Mouse (Mus musculus) kidney, embryonic 15.5 days (tissue): ENCODE results near the gene Rad51ap2. TPM values are rescaled to one million over a fixed set of nuclear protein-coding genes. Genes with fewer than 3 reads are reported as not detected.

Source experiments
- ATAC-seq: fragments of 200-750 bp; cut with Nextera tagmentation; replicated peaks from 2 replicates; pipeline ENCODE4 v1.8.0; 2017; ENCODE audit warnings: moderate TSS enrichment; ENCODE audit not compliant: low FRiP score
- H3K27ac ChIP-seq: fragments of 300-500 bp; sonication (generic); 2 replicates; pipeline ENCODE4 v1.5.1; 2015; ENCODE audit warnings: mild to moderate bottlenecking, inconsistent platforms
- H3K27me3 ChIP-seq: fragments of 300-500 bp; sonication (generic); 2 replicates; pipeline ENCODE4 v1.6.1; 2015; ENCODE audit warnings: inconsistent platforms
- H3K36me3 ChIP-seq: fragments of 300-500 bp; sonication (generic); 2 replicates; pipeline ENCODE4 v1.6.1; 2015; ENCODE audit warnings: inconsistent platforms
- H3K4me1 ChIP-seq: fragments of 300-500 bp; sonication (generic); 2 replicates; pipeline ENCODE4 v1.6.1; 2015; ENCODE audit warnings: inconsistent platforms
- H3K4me2 ChIP-seq: fragments of 300-500 bp; sonication (generic); 2 replicates; pipeline ENCODE4 v1.6.1; 2015; ENCODE audit warnings: moderate library complexity, mild to moderate bottlenecking, inconsistent platforms
- H3K4me3 ChIP-seq: fragments of 300-500 bp; sonication (generic); replicated peaks from 2 replicates; pipeline ENCODE4 v1.5.1; 2015; ENCODE audit warnings: mild to moderate bottlenecking, inconsistent platforms
- H3K9ac ChIP-seq: fragments of 300-500 bp; sonication (generic); 2 replicates; pipeline ENCODE4 v1.6.1; 2015; ENCODE audit warnings: mild to moderate bottlenecking, inconsistent platforms
- H3K9me3 ChIP-seq: fragments of 300-500 bp; sonication (generic); replicated peaks from 2 replicates; pipeline ENCODE4 v1.6.1; 2016; ENCODE audit warnings: inconsistent platforms
- WGBS: fragments of 180-500 bp; shearing (Covaris S2); methylation state at CpG from one replicate; pipeline ENCODE4 v1.1.7; 2015; ENCODE audit warnings: mixed read lengths; 5-methylcytosine and 5-hydroxymethylcytosine counted together
- polyA plus RNA-seq: library from polyadenylated mRNA; unstranded; fragments of >200 nt; fragmentation: Nextera tagmentation; extraction: Ambion mirVana; gene quantifications from 2 replicates; pipeline ENCODE4 v1.2.1, GENCODE M21; 2015

The Rad51ap2 gene
- 0.06 and 0.10 TPM in 2 replicates for polyA plus RNA-seq

DNA sequence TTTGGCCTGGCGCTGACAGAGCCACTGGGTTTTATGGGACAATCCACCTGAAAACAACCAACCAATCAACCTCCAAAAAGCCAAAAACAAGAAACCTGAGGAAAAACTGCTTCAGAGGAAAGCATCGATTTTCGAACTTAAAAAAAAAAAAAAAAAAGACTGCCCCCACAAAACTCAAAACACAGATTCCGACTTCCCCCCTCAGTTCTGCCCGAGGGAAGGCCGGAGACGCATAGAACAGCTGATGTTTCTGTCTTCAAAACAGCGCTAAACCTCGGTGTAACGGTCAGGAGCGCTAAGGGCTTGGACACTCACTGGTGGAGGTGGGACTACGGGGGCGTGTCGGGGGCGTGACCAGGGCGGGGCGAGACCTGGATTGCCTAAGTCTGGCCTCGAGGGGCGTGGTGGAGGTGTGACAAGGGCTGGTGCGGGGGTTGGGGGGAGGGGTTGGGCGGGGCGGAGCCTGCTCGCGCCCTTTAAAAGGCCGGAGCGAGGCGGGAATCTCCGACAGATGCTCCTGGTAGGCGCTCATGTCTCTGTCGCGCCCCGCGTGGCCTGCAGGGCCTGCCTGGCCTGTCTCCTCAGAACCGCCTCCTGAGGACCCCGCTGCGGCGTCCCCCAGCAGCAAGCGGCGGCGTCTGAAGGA, at the start of gene Rad51ap2:
TSS of gene Rad51ap2 (plus strand) at position 531 of the 646 bp plus-strand sequence.
- Histone ChIP-seq H3K4me1 (peaks cover 6% of the 10 kb centered on the region; the same call in 1 of the 2 replicates), H3K27me3 (peaks cover 9% of the 10 kb centered on the region; the same call in 1 of the 2 replicates), H3K9ac (peak within 1 kb of the TSS; percentile 37), H3K9me3 (no peaks in the 10 kb centered on the region), H3K4me2 (peak within 1 kb of the TSS; percentile 83), H3K36me3 (no peaks in the 10 kb centered on the region), H3K27ac (no peak within 1 kb of the TSS), H3K4me3 (peak within 1 kb of the TSS; percentile 50)
- WGBS = under 1% methylated on average over 40 of the region's 40 CpGs
- ATAC-seq = peak; percentile 100

DNA sequence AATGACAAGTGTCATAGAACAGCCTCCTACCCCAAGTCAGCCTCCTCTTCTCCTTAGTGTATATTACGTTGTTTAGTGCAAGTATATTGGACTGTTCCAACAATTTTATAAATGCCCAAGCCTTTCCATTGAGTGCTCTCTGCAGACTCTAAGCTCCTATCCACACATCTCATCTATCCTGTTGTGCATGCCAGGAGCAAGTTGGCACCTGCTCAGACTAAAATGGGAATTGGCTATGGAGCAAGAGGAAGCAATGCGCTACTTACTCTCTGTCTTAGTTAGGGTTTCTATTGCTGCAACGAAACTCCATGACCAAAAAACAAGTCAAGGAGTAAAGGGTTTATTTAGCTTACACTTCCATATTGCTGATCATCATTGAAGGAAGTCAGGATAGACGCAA, 48.2 kb upstream of the Rad51ap2 start:
- H3K27ac ChIP-seq = no peak overlapping the region
- WGBS = 90% methylated on average over 4 of the region's 4 CpGs

DNA sequence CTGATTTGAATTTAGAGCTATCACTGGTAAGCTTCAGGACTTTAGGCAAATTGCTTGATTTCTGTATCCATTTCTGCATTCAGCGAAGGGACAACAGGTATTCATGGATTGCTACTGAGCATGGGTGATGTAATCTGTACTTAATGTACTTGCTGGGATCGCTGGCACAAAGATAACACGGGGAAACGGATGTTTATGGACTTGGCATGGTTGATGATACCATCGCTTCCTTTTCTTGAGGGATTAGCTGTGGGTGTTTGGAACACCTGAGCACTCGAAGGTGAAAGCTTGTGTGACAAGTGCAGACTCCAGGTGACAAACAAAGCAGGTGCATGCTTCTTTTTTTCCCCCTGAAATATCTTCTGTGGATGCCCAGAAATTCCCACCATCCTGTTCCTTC, 37.8 kb upstream of the Rad51ap2 start:
- Histone ChIP-seq H3K27ac (no peak overlapping the region), H3K4me1 (no peaks in the 10 kb centered on the region), H3K36me3 (no peaks in the 10 kb centered on the region), H3K9ac (no peak overlapping the region), H3K9me3 (no peaks in the 10 kb centered on the region), H3K27me3 (no peaks in the 10 kb centered on the region), H3K4me3 (no peak overlapping the region), H3K4me2 (no peak overlapping the region)
- 85% methylated on average over 6 of the region's 6 CpGs for WGBS
- ATAC-seq = no peak

More for the DNA sequence above, 48.2 kb upstream of the Rad51ap2 start:
- Histone ChIP-seq H3K36me3 (no peaks in the 10 kb centered on the region), H3K4me2 (no peak overlapping the region), H3K27me3 (no peaks in the 10 kb centered on the region), H3K9ac (no peak overlapping the region), H3K4me3 (no peak overlapping the region), H3K9me3 (no peaks in the 10 kb centered on the region), H3K4me1 (no peaks in the 10 kb centered on the region)
- ATAC-seq = no peak

DNA sequence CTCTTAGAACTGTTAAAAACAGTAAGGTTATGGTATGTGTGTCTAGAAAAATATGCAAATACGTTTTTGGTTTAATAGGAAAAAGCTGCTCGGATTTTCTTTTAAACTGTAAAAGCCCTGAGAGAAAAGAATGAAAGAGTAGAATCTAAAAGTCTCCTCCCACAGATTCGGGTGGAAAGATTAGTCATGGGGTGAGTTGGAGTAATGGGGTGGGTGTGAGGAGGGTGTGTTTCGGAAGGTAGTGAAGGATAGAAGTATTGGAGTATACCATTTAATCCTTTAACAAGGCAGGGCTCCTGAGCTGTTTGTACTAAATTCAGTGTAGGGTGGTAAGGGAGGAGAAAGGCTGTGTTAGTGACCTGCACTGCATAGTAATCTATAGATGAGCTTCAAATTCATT, 28.5 kb upstream of the Rad51ap2 start:
- H3K27me3 ChIP-seq = no peaks in the 10 kb centered on the region
- ATAC-seq = no peak
- H3K4me3 ChIP-seq = no peak overlapping the region
- no peak overlapping the region for H3K9ac ChIP-seq
- H3K4me1 ChIP-seq = no peaks in the 10 kb centered on the region
- no peaks in the 10 kb centered on the region for H3K9me3 ChIP-seq
- WGBS = 63% methylated on average over 4 of the region's 4 CpGs
- H3K36me3 ChIP-seq = no peaks in the 10 kb centered on the region
- no peak overlapping the region for H3K4me2 ChIP-seq
- no peak overlapping the region for H3K27ac ChIP-seq

DNA sequence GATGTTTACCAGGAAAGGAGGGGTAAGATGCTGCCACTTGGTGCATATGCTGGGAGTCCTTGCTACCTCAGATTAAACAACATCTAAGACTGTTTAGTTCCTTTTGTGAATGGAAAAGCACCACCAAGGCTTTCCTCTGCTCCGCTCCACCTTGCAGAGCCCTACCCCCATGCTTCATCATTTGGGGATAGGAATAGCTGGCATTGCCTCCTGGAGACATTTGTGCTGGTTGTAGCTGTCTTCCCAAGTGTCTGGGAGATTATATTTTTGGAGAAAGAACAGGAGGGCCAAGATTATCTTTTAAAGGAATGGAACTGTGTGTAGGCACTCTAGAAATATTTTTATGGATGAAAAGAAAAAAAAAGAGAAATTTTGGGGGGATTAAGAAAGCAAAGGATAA, 22.8 kb upstream of the Rad51ap2 start:
- Histone ChIP-seq H3K4me1 (peaks cover 20% of the 10 kb centered on the region), H3K9ac (no peak overlapping the region), H3K4me3 (no peak overlapping the region), H3K27me3 (peaks cover 42% of the 10 kb centered on the region), H3K4me2 (no peak overlapping the region), H3K27ac (no peak overlapping the region), H3K36me3 (no peaks in the 10 kb centered on the region), H3K9me3 (no peaks in the 10 kb centered on the region)
- ATAC-seq = no peak
- 93% methylated on average over 1 of the region's 1 CpGs for WGBS

DNA sequence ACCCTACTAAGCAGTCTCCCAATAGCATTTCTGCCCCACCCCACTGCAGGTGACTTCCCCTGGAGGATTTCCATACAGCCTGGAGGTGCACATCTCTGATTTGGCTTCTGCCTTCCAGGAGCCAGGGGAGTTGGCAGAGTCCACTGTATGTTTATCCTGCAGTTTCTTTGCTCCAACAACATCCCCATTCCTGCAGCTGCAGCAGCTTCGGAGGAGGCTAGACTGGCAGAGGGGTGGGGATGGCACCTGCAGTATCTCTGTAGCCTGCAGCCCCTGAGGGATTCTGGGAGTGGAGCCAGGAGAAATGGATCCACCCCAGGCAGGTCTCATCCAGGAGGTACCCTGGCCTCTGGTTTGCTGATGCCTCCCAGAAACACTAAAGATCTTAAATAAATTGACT, 22.2 kb upstream of the Rad51ap2 start:
- H3K27me3 ChIP-seq = peaks cover 46% of the 10 kb centered on the region
- WGBS = 42% methylated on average over 1 of the region's 1 CpGs
- no peak for ATAC-seq
- no peaks in the 10 kb centered on the region for H3K9me3 ChIP-seq
- H3K9ac ChIP-seq = no peak overlapping the region
- H3K4me2 ChIP-seq = no peak overlapping the region
- H3K36me3 ChIP-seq = no peaks in the 10 kb centered on the region
- peaks cover 20% of the 10 kb centered on the region for H3K4me1 ChIP-seq
- H3K27ac ChIP-seq = no peak overlapping the region
- H3K4me3 ChIP-seq = no peak overlapping the region

DNA sequence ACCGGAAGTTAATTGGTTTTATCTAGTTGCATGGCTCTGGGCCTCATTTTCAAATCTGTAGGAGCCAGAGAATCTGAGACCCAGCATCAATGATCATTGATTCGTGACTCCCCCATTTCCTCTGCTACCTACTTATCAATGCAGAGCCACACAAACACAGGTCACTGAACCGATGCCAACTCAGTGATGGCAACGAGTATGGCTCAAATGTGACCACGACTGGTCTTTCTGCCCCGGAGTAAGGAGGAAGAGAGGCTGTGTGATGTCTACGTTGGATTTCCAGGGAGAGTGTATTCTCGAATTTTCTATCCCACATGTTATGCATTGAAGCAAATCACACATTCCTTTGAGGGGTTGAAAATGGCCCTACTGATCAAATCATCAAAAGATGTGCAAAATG, 21.4 kb upstream of the Rad51ap2 start:
- Histone ChIP-seq H3K4me3 (no peak overlapping the region), H3K4me2 (no peak overlapping the region), H3K36me3 (no peaks in the 10 kb centered on the region), H3K9me3 (no peaks in the 10 kb centered on the region), H3K27me3 (peaks cover 46% of the 10 kb centered on the region), H3K4me1 (peaks cover 20% of the 10 kb centered on the region), H3K27ac (no peak overlapping the region), H3K9ac (no peak overlapping the region)
- 70% methylated on average over 8 of the region's 8 CpGs for WGBS
- ATAC-seq = no peak

DNA sequence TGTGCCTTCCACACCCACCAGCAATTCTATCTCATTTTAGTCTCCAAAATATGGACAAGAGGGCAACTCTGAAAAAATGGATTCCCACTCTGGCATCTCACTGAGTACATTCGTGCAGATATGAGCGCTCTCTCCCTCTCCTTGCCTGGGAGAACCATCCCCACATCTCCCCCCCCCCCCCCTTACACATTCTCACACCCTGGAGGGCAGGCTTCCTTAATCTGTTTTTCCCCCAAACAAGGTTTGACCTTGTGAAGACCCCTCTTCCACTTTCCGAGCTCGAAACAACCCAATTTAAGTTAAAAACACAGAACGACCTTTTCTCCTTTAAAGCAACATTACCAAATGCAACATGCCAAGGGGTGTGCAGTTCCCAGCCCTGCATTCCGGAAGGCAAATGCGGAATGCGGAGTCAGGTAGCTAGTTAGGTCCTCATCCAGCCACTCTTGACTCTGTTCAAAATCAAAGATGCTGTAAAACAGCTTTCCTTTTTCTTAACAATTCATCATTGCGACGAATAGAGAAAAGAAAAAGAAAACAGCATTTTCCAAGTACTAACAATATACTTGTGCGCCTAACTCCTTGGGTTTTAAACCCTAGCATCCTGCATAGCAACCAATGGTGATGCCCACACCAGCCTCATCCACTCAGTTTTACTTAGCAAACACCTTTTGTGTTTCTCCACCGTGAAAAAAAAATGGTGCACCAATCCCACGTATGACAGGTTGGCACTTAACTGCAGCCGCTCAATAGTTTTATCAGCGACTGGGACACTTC, 20.4 kb upstream of the Rad51ap2 start:
- H3K4me3 ChIP-seq = peak overlapping the region; percentile 45
- peak overlapping the region; percentile 33; the same call in 1 of the 2 replicates for H3K9ac ChIP-seq
- peaks cover 20% of the 10 kb centered on the region for H3K4me1 ChIP-seq
- no peak for ATAC-seq
- H3K36me3 ChIP-seq = no peaks in the 10 kb centered on the region
- 6% methylated on average over 15 of the region's 15 CpGs for WGBS
- peaks cover 46% of the 10 kb centered on the region for H3K27me3 ChIP-seq
- H3K4me2 ChIP-seq = peak overlapping the region; percentile 80
- no peak overlapping the region for H3K27ac ChIP-seq
- no peaks in the 10 kb centered on the region for H3K9me3 ChIP-seq

DNA sequence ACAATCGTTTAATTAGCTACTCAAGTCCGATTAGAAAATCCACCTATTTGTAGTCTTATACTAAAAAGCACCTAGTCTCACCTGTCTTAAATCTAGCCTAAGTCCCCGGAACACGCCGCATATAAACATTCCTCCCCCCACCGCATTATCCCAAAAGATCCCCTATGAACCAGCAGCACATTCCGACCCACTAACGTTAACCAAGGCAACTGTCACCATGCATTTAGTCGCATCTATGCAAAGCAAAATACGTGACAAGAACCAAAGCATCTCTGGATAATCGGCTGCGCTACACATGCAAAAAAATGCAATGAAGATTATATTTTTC, 19.9 kb upstream of the Rad51ap2 start:
- peak overlapping the region; percentile 80 for H3K4me2 ChIP-seq
- peak overlapping the region; percentile 45 for H3K4me3 ChIP-seq
- H3K4me1 ChIP-seq = peaks cover 20% of the 10 kb centered on the region
- no peak for ATAC-seq
- no peaks in the 10 kb centered on the region for H3K9me3 ChIP-seq
- H3K36me3 ChIP-seq = no peaks in the 10 kb centered on the region
- 5% methylated on average over 12 of the region's 12 CpGs for WGBS
- H3K27ac ChIP-seq = no peak overlapping the region
- peaks cover 46% of the 10 kb centered on the region for H3K27me3 ChIP-seq
- H3K9ac ChIP-seq = peak overlapping the region; percentile 33

DNA sequence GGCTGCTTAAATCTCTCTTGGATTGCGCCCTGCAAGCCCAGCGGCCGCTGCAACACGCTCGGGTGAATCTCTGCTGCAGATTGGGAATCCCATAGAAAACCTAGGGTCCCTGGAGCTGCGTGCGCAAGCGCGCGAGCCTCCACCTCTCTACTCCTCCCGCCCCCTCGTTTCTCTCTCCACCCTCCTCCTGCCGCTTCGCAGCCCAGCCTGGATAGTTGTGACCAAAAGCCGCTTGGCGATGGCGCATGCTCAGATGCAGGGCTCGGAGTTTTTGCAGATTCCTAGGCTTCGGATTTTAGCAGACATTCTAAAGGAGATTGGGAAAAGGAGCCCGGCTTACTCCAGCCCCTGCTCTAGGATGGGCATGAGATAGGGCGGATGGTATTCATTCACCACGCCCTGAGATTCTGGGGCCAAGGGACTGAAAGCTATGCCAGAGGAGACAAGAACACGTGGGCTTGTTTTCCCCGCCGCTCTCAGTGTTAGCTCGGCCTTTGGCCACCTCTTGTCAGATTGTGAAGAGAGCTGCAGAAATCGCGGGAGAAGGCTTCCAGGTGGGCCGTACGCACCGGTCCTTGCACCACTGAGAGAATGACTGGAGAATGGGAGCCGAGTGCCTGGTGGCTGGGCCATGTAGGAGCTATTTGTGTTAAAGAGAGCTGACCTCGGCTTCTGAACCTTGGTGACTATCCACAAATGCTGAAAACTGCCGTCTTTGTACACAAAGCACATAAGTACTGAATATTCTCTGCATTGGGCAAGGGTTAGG, 19.2 kb upstream of the Rad51ap2 start, which contains the start of gene Vsnl1:
TSS of gene Vsnl1 (minus strand) at position 117 of the 769 bp plus-strand sequence.
- Histone ChIP-seq H3K4me1 (peaks cover 20% of the 10 kb centered on the region), H3K9ac (peak within 1 kb of the TSS; percentile 33), H3K36me3 (no peaks in the 10 kb centered on the region), H3K4me3 (peak within 1 kb of the TSS; percentile 45), H3K27me3 (peaks cover 46% of the 10 kb centered on the region), H3K4me2 (peak within 1 kb of the TSS; percentile 80), H3K9me3 (no peaks in the 10 kb centered on the region), H3K27ac (no peak within 1 kb of the TSS)
- 4% methylated on average over 34 of the region's 34 CpGs for WGBS
- peak; percentile 95 for ATAC-seq

DNA sequence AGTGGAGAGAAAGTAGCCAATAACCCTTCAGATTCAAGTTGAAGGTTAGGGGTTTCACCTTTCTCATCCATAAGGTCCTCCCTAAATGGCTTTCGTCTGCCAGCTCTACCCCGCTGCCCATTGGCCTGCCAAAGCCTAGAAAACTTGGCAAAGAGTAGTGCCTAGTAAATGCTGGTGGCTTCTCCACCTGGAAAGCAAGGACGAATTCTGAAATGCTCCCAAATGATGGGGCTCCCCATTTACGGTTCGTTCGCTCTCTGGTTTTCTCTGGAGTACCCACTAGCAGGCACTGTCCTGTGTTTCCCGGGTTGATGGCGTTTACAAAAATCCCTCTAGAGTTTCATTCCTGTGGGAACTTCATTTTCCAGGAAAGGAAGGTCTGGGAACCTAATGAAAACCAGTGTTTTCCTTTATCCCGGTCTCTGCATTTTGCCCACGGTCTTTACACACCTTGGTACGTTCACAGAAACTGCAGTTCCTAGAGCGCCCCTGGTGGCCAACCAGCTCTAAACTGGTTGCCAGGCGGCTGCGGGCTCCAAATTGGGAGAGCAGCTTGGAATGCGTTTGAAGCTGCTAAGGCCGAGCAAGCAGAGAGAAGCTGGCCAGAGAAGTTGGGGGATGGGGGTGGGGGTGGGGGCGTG, 18.5 kb upstream of the Rad51ap2 start:
- Histone ChIP-seq H3K9me3 (no peaks in the 10 kb centered on the region), H3K9ac (no peak overlapping the region), H3K36me3 (no peaks in the 10 kb centered on the region), H3K27ac (no peak overlapping the region), H3K27me3 (peaks cover 46% of the 10 kb centered on the region), H3K4me2 (peak overlapping the region; percentile 80), H3K4me1 (peaks cover 20% of the 10 kb centered on the region), H3K4me3 (peak overlapping the region; percentile 45)
- peak; percentile 68; the same call in 1 of the 2 replicates for ATAC-seq
- WGBS = 14% methylated on average over 17 of the region's 17 CpGs
